Mouse (Mus musculus) liver, postnatal 0 days (tissue): Measurements from ENCODE around the gene Ephx3. TPM values are rescaled to one million over a fixed set of nuclear protein-coding genes. Genes with fewer than 3 reads are reported as not detected.

Experiments
- ATAC-seq: fragments of 200-750 bp; cut with Nextera tagmentation; 2 replicates; pipeline ENCODE4 v1.8.0; 2017; ENCODE audit warnings: mild to moderate bottlenecking, moderate library complexity
- DNase-seq: peaks from one replicate; pipeline ENCODE4 v3.0.0-alpha.2; 2016
- H3K27ac ChIP-seq: fragments of 300-500 bp; sonication (generic); 2 replicates; pipeline ENCODE4 v1.5.1; 2014; ENCODE audit warnings: antibody characterized with exemption, moderate library complexity, mild to moderate bottlenecking, low read depth
- H3K27me3 ChIP-seq: fragments of 300-500 bp; sonication (generic); 2 replicates; pipeline ENCODE4 v1.6.1; 2014; ENCODE audit warnings: low read length, control low read depth, mixed read lengths; ENCODE audit not compliant: insufficient read depth
- H3K36me3 ChIP-seq: fragments of 300-500 bp; sonication (generic); replicated peaks from 2 replicates; pipeline ENCODE4 v1.6.1; 2014; ENCODE audit warnings: mild to moderate bottlenecking, control low read depth, low read length, moderate library complexity, mixed read lengths; ENCODE audit not compliant: insufficient read depth
- H3K4me1 ChIP-seq: fragments of 300-500 bp; sonication (generic); 2 replicates; pipeline ENCODE4 v1.6.1; 2014; ENCODE audit warnings: antibody characterized with exemption, mild to moderate bottlenecking, control low read depth; ENCODE audit not compliant: insufficient read depth
- H3K4me2 ChIP-seq: fragments of 300-500 bp; sonication (generic); 2 replicates; pipeline ENCODE4 v1.6.1; 2014; ENCODE audit warnings: low read depth, mild to moderate bottlenecking, low read length, moderate library complexity, mixed read lengths
- H3K4me3 ChIP-seq: fragments of 300-500 bp; sonication (generic); 2 replicates; pipeline ENCODE4 v1.5.1; 2014; ENCODE audit warnings: low read depth, low read length
- H3K9ac ChIP-seq: fragments of 300-500 bp; sonication (generic); replicated peaks from 2 replicates; pipeline ENCODE4 v1.6.1; 2014; ENCODE audit warnings: mild to moderate bottlenecking, moderate library complexity
- H3K9me3 ChIP-seq: fragments of 300-500 bp; sonication (generic); 2 replicates; pipeline ENCODE4 v1.6.1; 2016; ENCODE audit warnings: mild to moderate bottlenecking, control low read depth, low read length, mixed read lengths
- CTCF ChIP-seq: sonication (generic); IDR thresholded peaks from 2 replicates; pipeline ENCODE4 v1.5.1; 2016; ENCODE audit warnings: antibody characterized with exemption, low read depth
- EP300 ChIP-seq: IDR thresholded peaks from 2 replicates; pipeline ENCODE4 v1.6.1; 2016; ENCODE audit warnings: antibody characterized with exemption, low read depth, mild to moderate bottlenecking
- WGBS: fragments of 180-500 bp; shearing (Covaris S2); extraction: QIAGEN DNeasy Blood & Tissue Kit; methylation state at CpG from one replicate; pipeline ENCODE4 v1.1.7; 2014; ENCODE audit not compliant: insufficient replicate concordance; 5-methylcytosine and 5-hydroxymethylcytosine counted together
- polyA plus RNA-seq: library from polyadenylated mRNA; unstranded; fragments of >200 nt; fragmentation: Nextera tagmentation; extraction: Ambion mirVana; gene quantifications from 2 replicates; pipeline ENCODE4 v1.2.1, GENCODE M21; 2015

The Ephx3 gene
- polyA plus RNA-seq, 1 experiment from 2014 or later: not detected

DNA sequence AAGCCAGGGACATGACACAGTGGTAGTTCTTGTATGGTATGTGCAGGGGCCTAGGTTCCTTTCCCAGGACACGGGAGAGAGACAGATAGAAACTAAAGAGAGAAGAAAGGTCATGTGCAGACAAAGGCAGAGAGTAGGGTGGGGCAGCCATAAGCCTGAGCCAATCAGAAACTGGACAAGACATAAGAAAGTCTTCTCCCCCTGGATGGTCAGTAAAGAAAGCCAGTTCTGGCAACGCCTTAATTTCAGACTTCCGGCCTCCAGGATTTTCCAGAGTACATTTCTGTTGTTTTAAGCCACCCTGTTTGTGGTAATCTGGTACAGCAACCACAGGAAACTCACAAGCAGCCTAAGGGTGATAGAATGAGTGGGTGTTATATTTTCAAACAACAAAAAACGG, 28.5 kb downstream of the Ephx3 start:
- Histone ChIP-seq H3K4me2 (no peak overlapping the region), H3K27me3 (peaks cover 59% of the 10 kb centered on the region), H3K27ac (no peak overlapping the region), H3K9me3 (no peaks in the 10 kb centered on the region), H3K36me3 (no peaks in the 10 kb centered on the region), H3K9ac (no peak overlapping the region), H3K4me3 (no peak overlapping the region), H3K4me1 (peaks cover 14% of the 10 kb centered on the region)
- no peak for DNase-seq
- TF ChIP-seq EP300 (no peak), CTCF (no peak)
- ATAC-seq: no peak
- 66% methylated on average over 4 of the region's 4 CpGs for WGBS

DNA sequence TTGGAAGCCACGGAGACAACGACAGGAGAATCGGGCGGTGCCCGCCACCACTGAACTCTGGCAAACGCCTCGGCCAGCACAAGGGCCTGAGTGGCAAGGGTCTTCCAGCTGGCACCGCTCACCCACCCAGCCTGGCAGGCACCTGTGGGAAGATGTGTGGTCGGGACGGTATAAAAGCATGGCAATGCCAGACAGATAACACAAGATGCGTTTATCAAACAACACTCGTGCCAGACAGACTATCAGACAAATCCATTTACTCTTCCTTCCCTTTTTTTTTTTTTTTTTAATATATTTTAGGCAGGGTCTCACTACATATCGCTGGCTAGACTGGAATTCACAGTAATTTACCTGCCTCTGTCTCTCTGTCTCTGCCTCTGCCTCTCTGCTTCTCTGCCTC, 30.5 kb downstream of the Ephx3 start:
- Histone ChIP-seq H3K4me1 (peaks cover 8% of the 10 kb centered on the region; the same call in 1 of the 2 replicates), H3K4me2 (no peak overlapping the region), H3K27me3 (peaks cover 40% of the 10 kb centered on the region), H3K4me3 (no peak overlapping the region), H3K9me3 (no peaks in the 10 kb centered on the region), H3K9ac (no peak overlapping the region), H3K27ac (no peak overlapping the region), H3K36me3 (no peaks in the 10 kb centered on the region)
- WGBS: 69% methylated on average over 13 of the region's 13 CpGs
- no peak for ATAC-seq
- no peak for DNase-seq
- no peak for TF ChIP-seq CTCF
- no peak for TF ChIP-seq EP300

DNA sequence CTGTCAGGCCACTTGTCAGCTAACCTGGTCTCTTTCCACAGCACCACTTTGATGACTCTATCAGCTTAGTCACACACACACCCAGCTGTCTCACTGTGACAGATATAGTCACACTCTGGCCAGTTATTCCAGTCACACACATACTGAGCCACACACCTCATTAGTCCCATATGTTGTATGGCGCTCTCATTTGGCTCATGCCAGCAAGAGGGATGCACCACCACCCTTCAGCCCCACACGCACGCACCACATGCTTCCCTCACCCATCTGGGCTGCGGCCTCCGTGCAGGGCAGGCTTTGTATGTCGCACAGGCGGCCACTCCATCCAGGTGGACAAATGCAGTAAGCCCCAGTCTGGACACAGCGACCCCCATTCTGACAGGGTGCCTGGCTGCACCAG, 42.6 kb downstream of the Ephx3 start:
- Histone ChIP-seq H3K9ac (no peak overlapping the region), H3K9me3 (no peaks in the 10 kb centered on the region), H3K4me3 (no peak overlapping the region), H3K27me3 (0 out of 2 replicates have a peak, but pooled peaks cover 2% of the 10 kb centered on the region), H3K4me1 (peaks cover 4% of the 10 kb centered on the region; the same call in 1 of the 2 replicates), H3K27ac (no peak overlapping the region), H3K36me3 (no peaks in the 10 kb centered on the region), H3K4me2 (no peak overlapping the region)
- 92% methylated on average over 8 of the region's 8 CpGs for WGBS
- ATAC-seq (no peak), DNase-seq (no peak)
- TF ChIP-seq CTCF (no peak), EP300 (no peak)

DNA sequence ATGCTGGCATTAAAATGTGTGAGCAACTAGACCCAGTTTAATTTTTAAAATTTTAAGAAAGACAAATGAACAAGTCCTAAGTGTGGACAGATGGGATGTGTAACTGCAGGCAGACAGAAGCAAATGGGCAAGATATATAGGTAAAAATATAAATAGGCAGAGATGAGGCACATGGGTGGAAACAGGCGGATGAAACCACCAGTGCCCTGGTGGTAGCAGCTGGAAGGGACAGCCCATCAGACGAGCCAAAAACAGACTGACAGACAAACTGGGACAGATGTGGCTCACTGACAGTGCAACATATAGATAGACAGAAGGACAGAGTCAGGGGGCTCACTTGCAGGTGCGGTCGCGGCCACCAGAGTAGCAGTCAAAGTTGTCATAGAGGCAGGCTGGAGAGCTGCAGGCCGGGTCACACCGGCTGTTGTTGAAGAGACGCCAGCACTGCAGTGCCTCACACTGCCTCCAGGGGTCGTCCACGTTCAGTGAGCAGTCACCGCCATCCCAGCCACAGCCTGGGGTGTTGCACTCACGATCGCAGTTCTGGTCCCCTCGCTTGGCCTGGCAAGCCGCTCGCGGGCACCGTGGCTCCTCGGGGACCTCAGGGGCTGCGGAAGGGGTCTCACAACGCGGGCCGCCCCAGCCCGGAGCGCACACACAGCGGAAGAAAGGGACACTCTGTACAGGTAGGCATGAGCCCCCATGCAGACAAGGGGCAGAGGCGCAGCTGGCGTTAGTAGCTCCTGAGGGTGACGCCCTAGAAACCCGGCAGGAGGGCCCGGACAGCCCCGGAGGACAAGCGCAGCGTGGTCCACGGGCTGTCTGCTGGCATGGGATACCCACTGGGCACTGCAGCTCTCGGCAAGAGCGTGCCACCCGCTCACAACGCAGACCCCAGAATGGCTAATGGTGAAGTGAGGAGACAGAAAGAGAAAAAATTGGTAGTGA, 46.2 kb downstream of the Ephx3 start:
- Histone ChIP-seq H3K9me3 (no peaks in the 10 kb centered on the region), H3K4me1 (peaks cover 4% of the 10 kb centered on the region; the same call in 1 of the 2 replicates), H3K4me3 (peak overlapping the region; percentile 36), H3K36me3 (no peaks in the 10 kb centered on the region), H3K27ac (no peak overlapping the region), H3K9ac (peak overlapping the region; percentile 49), H3K4me2 (peak overlapping the region; percentile 79), H3K27me3 (0 out of 2 replicates have a peak, but pooled peaks cover 2% of the 10 kb centered on the region)
- peak; percentile 91 for ATAC-seq
- no peak for TF ChIP-seq EP300
- peak; percentile 97 for TF ChIP-seq CTCF
- DNase-seq: peak; percentile 88
- WGBS: 21% methylated on average over 39 of the region's 39 CpGs

DNA sequence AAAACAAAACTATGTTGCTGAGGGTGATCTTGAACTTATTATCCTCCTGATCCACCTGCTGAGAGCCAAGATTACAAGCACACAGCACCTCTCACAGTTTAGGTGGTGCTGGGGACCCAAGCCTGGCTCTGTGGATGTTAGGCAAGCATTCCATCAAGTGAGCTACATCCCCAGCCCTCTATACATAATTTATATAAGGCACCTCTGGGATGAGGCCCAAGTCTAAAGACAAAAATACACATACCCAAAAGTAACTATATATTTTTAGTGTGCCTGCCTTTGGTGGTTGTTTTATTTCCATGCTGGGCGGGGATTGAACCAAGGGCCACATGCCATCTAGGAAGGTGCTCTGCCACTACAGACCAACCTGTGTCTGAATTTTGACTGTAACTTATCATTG, 47.1 kb downstream of the Ephx3 start:
- no peak overlapping the region for H3K9ac ChIP-seq
- no peak for DNase-seq
- H3K4me1 ChIP-seq: peaks cover 4% of the 10 kb centered on the region; the same call in 1 of the 2 replicates
- no peak overlapping the region for H3K4me2 ChIP-seq
- no peaks in the 10 kb centered on the region for H3K36me3 ChIP-seq
- H3K4me3 ChIP-seq: no peak overlapping the region
- no peaks in the 10 kb centered on the region for H3K9me3 ChIP-seq
- ATAC-seq: no peak
- TF ChIP-seq EP300 (no peak), CTCF (no peak)
- H3K27me3 ChIP-seq: 0 out of 2 replicates have a peak, but pooled peaks cover 2% of the 10 kb centered on the region
- H3K27ac ChIP-seq: no peak overlapping the region
- 77% methylated on average over 1 of the region's 1 CpGs for WGBS

Other genes starting within 250 kb of the Ephx3 start
- 10.5 and 13.9 TPM in 2 replicates for gene Rrp1b, start 153.4 kb downstream of the Ephx3 start, polyA plus RNA-seq
- 0.21 and 0.42 TPM in 2 replicates for gene Hsf2bp, start 153.2 kb downstream of the Ephx3 start, polyA plus RNA-seq
- gene Notch3, start 22.7 kb downstream of the Ephx3 start, polyA plus RNA-seq: 0.20 and 0.26 TPM in 2 replicates
- 20.2 and 20.7 TPM in 2 replicates for gene Brd4, start 95.2 kb upstream of the Ephx3 start, polyA plus RNA-seq
- gene Akap8, start 131.7 kb upstream of the Ephx3 start, polyA plus RNA-seq: 14.5 and 17.3 TPM in 2 replicates
- gene Akap8l, start 161.1 kb upstream of the Ephx3 start, polyA plus RNA-seq: 21.5 and 23.8 TPM in 2 replicates
- 2.7 and 3.2 TPM in 2 replicates for gene Wiz, start 199.9 kb upstream of the Ephx3 start, polyA plus RNA-seq
- 2.9 and 3.1 TPM in 2 replicates for gene Rasal3, start 214.0 kb upstream of the Ephx3 start, polyA plus RNA-seq
- gene Pglyrp2, start 234.6 kb upstream of the Ephx3 start, polyA plus RNA-seq: 48.4 and 53.7 TPM in 2 replicates